Mouse (Mus musculus) cortical plate, adult 2 months (tissue): ENCODE measurements at regions not wholly inside any gene's neighbourhood (a gene's known extent, or its start where the extent isn't known, plus 50 kb on each side); places are given as distances from the start of the nearest gene placed in this dataset.

ENCODE experiments used
- CTCF ChIP-seq: fragments of 200-500 bp; IDR thresholded peaks from 2 replicates; pipeline ENCODE4 v1.5.1; 2011; ENCODE audit warnings: mild to moderate bottlenecking, control low read depth, low read length; ENCODE audit not compliant: insufficient read depth; ENCODE audit errors: extremely low read depth
- POLR2A ChIP-seq: fragments of 200-500 bp; IDR thresholded peaks from 2 replicates; pipeline ENCODE4 v1.6.1; 2011; ENCODE audit warnings: mild to moderate bottlenecking, low read length, control low read depth; ENCODE audit not compliant: insufficient read depth; ENCODE audit errors: extremely low read depth

GRCm38 (mm10) chr9:116346495-116346894 is 171.3 kb upstream of the Tgfbr2 start:
- TF ChIP-seq POLR2A (no peak), CTCF (no peak)
